Mouse (Mus musculus): ENCODE data around the gene Naxe. TPM values are rescaled to one million over a fixed set of nuclear protein-coding genes. Genes with fewer than 3 reads are reported as not detected.

Naxe gene
- polyA plus RNA-seq, 1 experiment from 2014 or later, result 72.1 TPM

DNA sequence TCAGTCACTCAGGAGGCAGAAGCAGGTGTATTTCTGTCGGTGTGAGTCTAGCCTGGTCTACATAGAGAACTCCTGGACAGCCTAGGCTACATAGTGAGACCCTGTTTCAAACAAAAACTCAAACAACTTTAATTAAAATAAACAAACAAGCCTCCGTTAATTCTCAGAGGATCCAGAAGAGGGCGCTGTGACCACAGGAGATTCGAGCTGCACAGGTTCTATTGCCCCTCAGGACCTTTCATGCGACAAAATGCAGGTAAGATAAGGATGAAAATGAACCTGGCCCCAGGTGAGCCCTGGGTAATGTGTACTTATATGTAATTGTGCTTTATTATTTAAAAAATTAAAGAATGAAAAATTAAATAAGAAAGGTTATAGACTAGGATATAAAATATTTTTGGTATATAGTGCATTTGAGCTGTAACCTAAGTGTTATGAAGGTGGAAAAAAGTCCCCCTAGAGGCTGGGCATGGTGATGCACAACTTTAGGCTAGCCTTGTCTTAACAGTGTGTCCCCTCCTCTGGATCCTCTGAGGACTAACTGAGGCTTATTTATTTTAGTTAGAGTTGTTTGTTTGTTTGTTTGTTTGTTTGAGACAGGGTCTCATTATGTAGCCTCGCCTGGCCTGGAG lies 47.5 kb downstream of the Naxe start:
- 4% methylated on average over 6 of the region's 6 CpGs for WGBS (ENCODE audit: insufficient replicate concordance)
- H3K27me3 ChIP-seq (replicated peaks), result peaks cover 37% of the 10 kb centered on the region
- H3K9me3 ChIP-seq (replicated peaks), result peaks cover 4% of the 10 kb centered on the region

More for the DNA sequence above, 47.5 kb downstream of the Naxe start:
- H3K4me3 ChIP-seq, result no peak overlapping the region
- no peak overlapping the region for H3K4me2 ChIP-seq
- no peak overlapping the region for H3K9ac ChIP-seq
- H3K4me1 ChIP-seq, result no peaks in the 10 kb centered on the region
- H3K36me3 ChIP-seq, result no peaks in the 10 kb centered on the region
- no peak for ATAC-seq
- H3K27ac ChIP-seq, result no peak overlapping the region

Other genes starting within 250 kb of the Naxe start
- 9.4 and 10.2 TPM in 2 replicates for gene Pear1, start 234.2 kb downstream of the Naxe start, polyA plus RNA-seq (2016; fragmentation: Nextera tagmentation; extraction: Ambion mirVana)
- gene Sh2d2a, start 211.7 kb downstream of the Naxe start, polyA plus RNA-seq (2016; fragmentation: Nextera tagmentation; extraction: Ambion mirVana), result 0.04 and 0.11 TPM in 2 replicates
- gene Prcc, start 172.9 kb downstream of the Naxe start, polyA plus RNA-seq (2016; fragmentation: Nextera tagmentation; extraction: Ambion mirVana), result 8.7 and 8.9 TPM in 2 replicates
- gene Hdgf, start 152.2 kb downstream of the Naxe start, polyA plus RNA-seq (2016; fragmentation: Nextera tagmentation; extraction: Ambion mirVana), result 393 and 400 TPM in 2 replicates
- gene Mrpl24, start 139.0 kb downstream of the Naxe start, polyA plus RNA-seq (2016; fragmentation: Nextera tagmentation; extraction: Ambion mirVana), result 57.0 and 57.3 TPM in 2 replicates
- gene Isg20l2, start 128.2 kb downstream of the Naxe start, polyA plus RNA-seq (2016; fragmentation: Nextera tagmentation; extraction: Ambion mirVana), result 51.9 and 52.2 TPM in 2 replicates
- 11.1 and 11.4 TPM in 2 replicates for gene Rrnad1, start 127.8 kb downstream of the Naxe start, polyA plus RNA-seq (2016; fragmentation: Nextera tagmentation; extraction: Ambion mirVana)
- gene Crabp2, start 109.8 kb downstream of the Naxe start, polyA plus RNA-seq (2016; fragmentation: Nextera tagmentation; extraction: Ambion mirVana), result 3.9 and 6.5 TPM in 2 replicates
- gene Nes, start 87.4 kb downstream of the Naxe start, polyA plus RNA-seq (2016; fragmentation: Nextera tagmentation; extraction: Ambion mirVana), result 7.2 and 7.3 TPM in 2 replicates
- gene Bcan, start 58.3 kb downstream of the Naxe start, polyA plus RNA-seq (2016; fragmentation: Nextera tagmentation; extraction: Ambion mirVana), result not detected in 2 replicates
- gene Hapln2, start 30.9 kb downstream of the Naxe start, polyA plus RNA-seq (2016; fragmentation: Nextera tagmentation; extraction: Ambion mirVana), result not detected in 2 replicates
- 41.4 and 44.0 TPM in 2 replicates for gene Gpatch4, start 15.4 kb downstream of the Naxe start, polyA plus RNA-seq (2016; fragmentation: Nextera tagmentation; extraction: Ambion mirVana)
- gene Ttc24, start 19.8 kb upstream of the Naxe start, polyA plus RNA-seq (2016; fragmentation: Nextera tagmentation; extraction: Ambion mirVana), result not detected in 2 replicates
- gene Iqgap3, start 23.5 kb upstream of the Naxe start, polyA plus RNA-seq (2016; fragmentation: Nextera tagmentation; extraction: Ambion mirVana), result 11.2 and 11.8 TPM in 2 replicates
- 12.1 and 13.6 TPM in 2 replicates for gene Mef2d, start 83.9 kb upstream of the Naxe start, polyA plus RNA-seq (2016; fragmentation: Nextera tagmentation; extraction: Ambion mirVana)
- gene Rhbg, start 196.2 kb upstream of the Naxe start, polyA plus RNA-seq (2016; fragmentation: Nextera tagmentation; extraction: Ambion mirVana), result 14.5 and 16.0 TPM in 2 replicates
- gene Gm38392, start 228.7 kb upstream of the Naxe start, polyA plus RNA-seq (2016; fragmentation: Nextera tagmentation; extraction: Ambion mirVana), result 0.20 TPM in 1 of 2 replicates, not detected in the other
- 9.8 and 10.4 TPM in 2 replicates for gene Tsacc, start 238.5 kb upstream of the Naxe start, polyA plus RNA-seq (2016; fragmentation: Nextera tagmentation; extraction: Ambion mirVana)
- 448 and 488 TPM in 2 replicates for gene Cct3, start 238.6 kb upstream of the Naxe start, polyA plus RNA-seq (2016; fragmentation: Nextera tagmentation; extraction: Ambion mirVana)